Mouse (Mus musculus) liver, postnatal 0 days (tissue): ENCODE measurements around the gene Zfp160.

ENCODE experiments used
- CTCF ChIP-seq: sonication (generic); IDR thresholded peaks from 2 replicates; pipeline ENCODE4 v1.5.1; 2016; ENCODE audit warnings: antibody characterized with exemption, low read depth
- EP300 ChIP-seq: IDR thresholded peaks from 2 replicates; pipeline ENCODE4 v1.6.1; 2016; ENCODE audit warnings: antibody characterized with exemption, low read depth, mild to moderate bottlenecking

GRCm38 (mm10) chr17:20965421-20965820 lies 43.3 kb upstream of the Zfp160 start:
- TF ChIP-seq EP300 = no peak
- TF ChIP-seq CTCF = no peak
